Mouse (Mus musculus) C2C12 (cell line): ENCODE measurements around the gene Kalrn. TPM values are rescaled to one million over a fixed set of nuclear protein-coding genes. Genes with fewer than 3 reads are reported as not detected.

Experiments used
- H3K27me3 ChIP-seq: one replicate; pipeline ENCODE4 v1.6.1; 2011; ENCODE audit not compliant: control insufficient read depth, insufficient read depth, insufficient read length
- H3K36me3 ChIP-seq: one replicate; pipeline ENCODE4 v1.6.1; 2011; ENCODE audit not compliant: control insufficient read depth, insufficient read depth
- H3K4me3 ChIP-seq: one replicate; pipeline ENCODE4 v1.5.1; 2011; ENCODE audit warnings: mild to moderate bottlenecking, control low read depth; ENCODE audit not compliant: poor library complexity, insufficient read depth, severe bottlenecking
- H3K79me2 ChIP-seq: one replicate; pipeline ENCODE4 v1.6.1; 2011; ENCODE audit not compliant: control insufficient read depth, insufficient read depth
- H3K79me3 ChIP-seq: one replicate; pipeline ENCODE4 v1.6.1; 2011; ENCODE audit warnings: low read depth, control low read depth
- H3ac ChIP-seq: one replicate; pipeline ENCODE3; 2011; ENCODE audit warnings: low read depth; ENCODE audit not compliant: control insufficient read depth, insufficient read length
- CEBPB ChIP-seq: IDR thresholded peaks from one replicate; pipeline ENCODE4 v1.6.1; 2011; ENCODE audit warnings: low read depth, mild to moderate bottlenecking, control low read depth, moderate library complexity
- CTCF ChIP-seq: IDR thresholded peaks from one replicate; pipeline ENCODE4 v1.5.1; 2011; ENCODE audit not compliant: control insufficient read depth, insufficient read depth, insufficient read length
- FOSL1 ChIP-seq: IDR thresholded peaks from one replicate; pipeline ENCODE4 v1.8.0; 2011; ENCODE audit warnings: mild to moderate bottlenecking, low read length; ENCODE audit not compliant: poor library complexity, insufficient read depth, severe bottlenecking
- MAX ChIP-seq: IDR thresholded peaks from one replicate; pipeline ENCODE4 v1.6.1; 2011; ENCODE audit warnings: mild to moderate bottlenecking, control low read depth
- MYOD1 ChIP-seq: IDR thresholded peaks from one replicate; pipeline ENCODE4 v1.6.1; 2011; ENCODE audit warnings: low read depth; ENCODE audit not compliant: control insufficient read depth, insufficient read length
- MYOG ChIP-seq: IDR thresholded peaks from one replicate; pipeline ENCODE4 v1.6.1; 2011; ENCODE audit not compliant: control insufficient read depth, insufficient read length; ENCODE audit errors: extremely low read depth
- USF1 ChIP-seq: IDR thresholded peaks from one replicate; pipeline ENCODE4 v1.6.1; 2011; ENCODE audit warnings: low read depth, mild to moderate bottlenecking, control low read depth, moderate library complexity
- polyA plus RNA-seq: library from polyadenylated mRNA; unstranded; fragments of >200 nt; fragmentation: generic; extraction: Trizol; gene quantifications from one replicate; pipeline ENCODE4 v1.2.1, GENCODE M21; 2012; ENCODE audit warnings: missing spikeins

The Kalrn gene
- polyA plus RNA-seq, 1 experiment: 8.6 TPM

GRCm38 (mm10) chr16:34521061-34521460 lies 52.3 kb downstream of the Kalrn start:
- no peak for TF ChIP-seq MAX
- TF ChIP-seq CTCF: no peak
- TF ChIP-seq CEBPB: no peak
- TF ChIP-seq FOSL1: no peak
- TF ChIP-seq MYOD1: no peak
- TF ChIP-seq USF1: no peak
- TF ChIP-seq MYOG: no peak
- H3K79me2 ChIP-seq: peaks cover 3% of the 10 kb centered on the region

GRCm38 (mm10) chr16:34516891-34517398 lies 56.4 kb downstream of the Kalrn start:
- no peaks in the 10 kb centered on the region for H3K79me2 ChIP-seq
- no peaks in the 10 kb centered on the region for H3K27me3 ChIP-seq
- TF ChIP-seq FOSL1: no peak
- no peak for TF ChIP-seq CTCF
- no peak for TF ChIP-seq MYOG
- no peak for TF ChIP-seq MYOD1
- no peak for TF ChIP-seq CEBPB
- TF ChIP-seq USF1: no peak
- TF ChIP-seq MAX: no peak
- no peaks in the 10 kb centered on the region for H3K36me3 ChIP-seq
- no peak overlapping the region for H3K4me3 ChIP-seq
- no peaks in the 10 kb centered on the region for H3K79me3 ChIP-seq
- no peak overlapping the region for H3ac ChIP-seq

More at GRCm38 (mm10) chr16:34521061-34521460, 52.3 kb downstream of the Kalrn start:
- no peak overlapping the region for H3ac ChIP-seq
- H3K27me3 ChIP-seq: no peaks in the 10 kb centered on the region
- H3K36me3 ChIP-seq: no peaks in the 10 kb centered on the region
- H3K79me3 ChIP-seq: no peaks in the 10 kb centered on the region
- H3K4me3 ChIP-seq: no peak overlapping the region

GRCm38 (mm10) chr16:34515485-34515884 lies 57.8 kb downstream of the Kalrn start:
- Histone ChIP-seq H3K79me3 (no peaks in the 10 kb centered on the region), H3K27me3 (no peaks in the 10 kb centered on the region), H3ac (no peak overlapping the region), H3K79me2 (no peaks in the 10 kb centered on the region), H3K4me3 (no peak overlapping the region), H3K36me3 (no peaks in the 10 kb centered on the region)
- no peak for TF ChIP-seq MAX
- TF ChIP-seq CEBPB: no peak
- TF ChIP-seq MYOD1: no peak
- TF ChIP-seq FOSL1: no peak
- no peak for TF ChIP-seq CTCF
- no peak for TF ChIP-seq USF1
- TF ChIP-seq MYOG: no peak

- Histone ChIP-seq H3K36me3 (no peaks in the 10 kb centered on the region), H3K27me3 (no peaks in the 10 kb centered on the region), H3K79me2 (no peaks in the 10 kb centered on the region), H3ac (no peak overlapping the region), H3K4me3 (no peak overlapping the region), H3K79me3 (no peaks in the 10 kb centered on the region)
- TF ChIP-seq FOSL1: no peak
- no peak for TF ChIP-seq MAX
- TF ChIP-seq USF1: no peak
Observed at GRCm38 (mm10) chr16:34513956-34514593, 59.3 kb downstream of the Kalrn start.

GRCm38 (mm10) chr16:34512326-34512725 lies 61.0 kb downstream of the Kalrn start:
- H3ac ChIP-seq: no peak overlapping the region
- no peaks in the 10 kb centered on the region for H3K36me3 ChIP-seq
- TF ChIP-seq MYOD1 (peak; percentile 68), USF1 (no peak)

GRCm38 (mm10) chr16:34508125-34508524 lies 65.2 kb downstream of the Kalrn start:
- H3K27me3 ChIP-seq: no peaks in the 10 kb centered on the region
- H3ac ChIP-seq: no peak overlapping the region
- H3K36me3 ChIP-seq: no peaks in the 10 kb centered on the region
- H3K4me3 ChIP-seq: no peak overlapping the region
- H3K79me2 ChIP-seq: no peaks in the 10 kb centered on the region
- no peaks in the 10 kb centered on the region for H3K79me3 ChIP-seq
- TF ChIP-seq MYOD1: no peak
- TF ChIP-seq MAX: no peak
- no peak for TF ChIP-seq CEBPB
- no peak for TF ChIP-seq USF1

More at GRCm38 (mm10) chr16:34512326-34512725, 61.0 kb downstream of the Kalrn start:
- H3K79me2 ChIP-seq: no peaks in the 10 kb centered on the region
- H3K27me3 ChIP-seq: no peaks in the 10 kb centered on the region
- H3K4me3 ChIP-seq: no peak overlapping the region
- no peaks in the 10 kb centered on the region for H3K79me3 ChIP-seq
